Mouse (Mus musculus): ENCODE data around the gene Rreb1. TPM values are rescaled to one million over a fixed set of nuclear protein-coding genes. Genes with fewer than 3 reads are reported as not detected.

Rreb1 gene
- polyA plus RNA-seq, 1 experiment: 6.0 TPM

DNA sequence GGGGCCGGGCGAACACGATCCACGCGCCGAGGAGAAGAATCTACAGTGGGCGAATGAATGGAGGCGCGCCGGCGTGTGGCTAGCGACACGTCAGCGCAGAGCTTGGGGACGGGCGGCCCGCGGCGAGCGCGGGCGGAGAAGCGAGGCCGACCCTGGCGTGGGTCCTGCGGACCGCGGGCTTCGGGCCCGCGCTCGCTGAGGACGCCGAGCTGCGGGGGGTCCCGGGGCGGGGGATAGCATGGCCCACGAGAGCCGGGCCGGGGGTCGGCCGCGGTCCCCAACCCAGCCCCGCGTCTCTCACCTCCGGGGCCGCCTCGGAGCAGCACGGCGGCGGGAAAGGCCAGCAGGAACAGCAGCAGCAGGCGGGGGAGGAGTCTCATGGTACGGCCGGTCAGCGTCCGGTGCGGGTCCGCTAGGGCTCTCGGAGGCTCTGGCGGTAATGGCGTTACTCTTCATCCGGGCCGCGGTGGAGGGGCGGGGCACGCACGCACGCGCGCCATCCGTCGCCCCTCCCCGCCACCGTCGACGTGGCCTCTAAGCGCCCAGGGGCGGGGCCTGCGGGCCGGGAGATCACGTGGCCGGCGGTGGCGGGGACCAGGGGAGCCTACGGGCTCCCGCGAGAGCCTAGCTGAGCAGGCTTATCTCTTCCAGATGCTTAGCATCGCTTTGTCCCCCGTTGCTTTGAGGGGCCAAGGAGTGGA lies 215.7 kb downstream of the Rreb1 start, which contains the start of gene Ssr1:
Gene Ssr1, minus strand, starts transcription at position 514 of the 701 bp plus-strand sequence.
- H3ac ChIP-seq (ENCODE audit: control insufficient read depth, insufficient read length, low read depth): peak within 1 kb of the TSS; percentile 88
- peak within 1 kb of the TSS; percentile 75 for H3K4me3 ChIP-seq (ENCODE audit: insufficient read depth, poor library complexity, severe bottlenecking)
- H3K79me2 ChIP-seq (ENCODE audit: control insufficient read depth, insufficient read depth): peaks cover 52% of the 10 kb centered on the region
- H3K36me3 ChIP-seq (ENCODE audit: control insufficient read depth, insufficient read depth): peaks cover 28% of the 10 kb centered on the region
- H3K27me3 ChIP-seq (ENCODE audit: control insufficient read depth, insufficient read depth, insufficient read length): peaks cover 5% of the 10 kb centered on the region
- TF ChIP-seq USF1 (IDR thresholded peaks at IDR 0.05; ENCODE audit: low read depth) (peak; percentile 77), FOSL1 (IDR thresholded peaks at IDR 0.05; ENCODE audit: insufficient read depth, low read length, poor library complexity, severe bottlenecking) (no peak)
- peaks cover 38% of the 10 kb centered on the region for H3K79me3 ChIP-seq (ENCODE audit: low read depth)

GRCm38 (mm10) chr13:37994405-37994749 lies 216.2 kb downstream of the Rreb1 start:
- no peak overlapping the region for H3K4me3 ChIP-seq (ENCODE audit: insufficient read depth, poor library complexity, severe bottlenecking)
- peaks cover 5% of the 10 kb centered on the region for H3K27me3 ChIP-seq (ENCODE audit: control insufficient read depth, insufficient read depth, insufficient read length)
- H3K79me3 ChIP-seq (ENCODE audit: low read depth): peaks cover 38% of the 10 kb centered on the region
- peaks cover 46% of the 10 kb centered on the region for H3K79me2 ChIP-seq (ENCODE audit: control insufficient read depth, insufficient read depth)
- H3ac ChIP-seq (ENCODE audit: control insufficient read depth, insufficient read length, low read depth): peak overlapping the region; percentile 30
- no peak for TF ChIP-seq FOSL1 (IDR thresholded peaks at IDR 0.05; ENCODE audit: insufficient read depth, low read length, poor library complexity, severe bottlenecking)
- TF ChIP-seq MAX (IDR thresholded peaks at IDR 0.05): no peak
- TF ChIP-seq MYOD1 (IDR thresholded peaks at IDR 0.05; ENCODE audit: control insufficient read depth, insufficient read length, low read depth): no peak
- TF ChIP-seq USF1 (IDR thresholded peaks at IDR 0.05; ENCODE audit: low read depth): no peak
- no peak for TF ChIP-seq MYOG (IDR thresholded peaks at IDR 0.05; ENCODE audit: control insufficient read depth, extremely low read depth, insufficient read length)
- TF ChIP-seq CTCF (IDR thresholded peaks at IDR 0.05; ENCODE audit: control insufficient read depth, insufficient read depth, insufficient read length): no peak
- no peak for TF ChIP-seq CEBPB (IDR thresholded peaks at IDR 0.05; ENCODE audit: low read depth)
- H3K36me3 ChIP-seq (ENCODE audit: control insufficient read depth, insufficient read depth): peaks cover 23% of the 10 kb centered on the region

- Histone ChIP-seq H3K79me3 (ENCODE audit: low read depth) (no peaks in the 10 kb centered on the region), H3K36me3 (ENCODE audit: control insufficient read depth, insufficient read depth) (no peaks in the 10 kb centered on the region), H3K4me3 (ENCODE audit: insufficient read depth, poor library complexity, severe bottlenecking) (no peak overlapping the region), H3ac (ENCODE audit: control insufficient read depth, insufficient read length, low read depth) (no peak overlapping the region), H3K27me3 (ENCODE audit: control insufficient read depth, insufficient read depth, insufficient read length) (peaks cover 24% of the 10 kb centered on the region), H3K79me2 (ENCODE audit: control insufficient read depth, insufficient read depth) (no peaks in the 10 kb centered on the region)
- TF ChIP-seq CTCF (IDR thresholded peaks at IDR 0.05; ENCODE audit: control insufficient read depth, insufficient read depth, insufficient read length) (no peak), CEBPB (IDR thresholded peaks at IDR 0.05; ENCODE audit: low read depth) (no peak), MAX (IDR thresholded peaks at IDR 0.05) (no peak), MYOG (IDR thresholded peaks at IDR 0.05; ENCODE audit: control insufficient read depth, extremely low read depth, insufficient read length) (no peak), FOSL1 (IDR thresholded peaks at IDR 0.05; ENCODE audit: insufficient read depth, low read length, poor library complexity, severe bottlenecking) (no peak), MYOD1 (IDR thresholded peaks at IDR 0.05; ENCODE audit: control insufficient read depth, insufficient read length, low read depth) (no peak), USF1 (IDR thresholded peaks at IDR 0.05; ENCODE audit: low read depth) (no peak)
These were observed 221.5 kb downstream of the Rreb1 start for GRCm38 (mm10) chr13:37999713-38000112.

Other genes starting within 250 kb of the Rreb1 start
- gene Ssr1, start 215.8 kb downstream of the Rreb1 start, polyA plus RNA-seq (2012; fragmentation: generic; extraction: Trizol): 70.7 TPM

Measured in C2C12 (cell line).